Mouse (Mus musculus) WW6 (cell line): Measurements from ENCODE around the gene Gng2.

Experiments
- DNase-seq: peaks from one replicate; pipeline ENCODE4 v3.0.0-alpha.2; 2013; ENCODE audit warnings: low read depth, low spot score

The Gng2 gene

DNA sequence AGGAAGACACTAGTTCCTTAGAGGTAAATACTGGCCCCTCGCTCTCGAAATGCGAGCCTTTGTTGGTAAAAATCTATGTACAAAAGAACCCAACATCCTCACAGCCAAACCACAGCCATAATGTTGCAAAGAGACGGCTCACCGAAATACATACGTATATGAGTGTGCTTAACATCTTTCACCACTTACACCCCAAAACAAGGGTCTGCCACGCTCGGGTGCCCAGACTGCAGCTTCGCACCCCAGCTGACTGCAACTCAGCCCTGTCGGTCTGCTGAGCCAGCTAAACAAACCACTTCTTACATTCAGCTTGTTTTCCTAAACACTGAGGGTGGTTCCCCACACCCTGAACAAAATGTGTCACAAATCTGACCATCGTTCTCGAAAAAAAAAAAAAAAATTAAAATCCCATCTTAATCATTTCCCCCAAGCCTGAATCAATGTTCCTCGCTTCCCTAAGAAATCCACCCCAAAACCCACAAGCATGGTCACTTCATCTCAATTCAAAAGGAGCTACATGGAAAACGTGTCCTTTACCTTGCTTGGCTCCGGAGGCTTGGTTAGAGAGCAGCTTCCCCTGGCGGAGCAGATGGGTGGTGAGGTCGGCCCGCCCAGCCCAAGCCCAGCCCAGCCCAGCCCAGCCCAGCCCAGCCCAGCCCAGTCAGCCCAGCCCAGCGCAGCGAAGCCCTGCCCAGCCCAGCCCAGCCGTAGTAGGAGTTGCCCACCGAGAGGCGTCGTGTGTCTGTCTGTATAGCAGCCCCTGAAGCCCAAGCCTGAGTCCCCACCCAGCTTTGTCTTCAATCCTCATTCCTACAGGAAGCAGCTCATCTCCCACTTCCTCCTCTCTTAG, 781 bp downstream of the Gng2 start:
- DNase-seq, result no peak

DNA sequence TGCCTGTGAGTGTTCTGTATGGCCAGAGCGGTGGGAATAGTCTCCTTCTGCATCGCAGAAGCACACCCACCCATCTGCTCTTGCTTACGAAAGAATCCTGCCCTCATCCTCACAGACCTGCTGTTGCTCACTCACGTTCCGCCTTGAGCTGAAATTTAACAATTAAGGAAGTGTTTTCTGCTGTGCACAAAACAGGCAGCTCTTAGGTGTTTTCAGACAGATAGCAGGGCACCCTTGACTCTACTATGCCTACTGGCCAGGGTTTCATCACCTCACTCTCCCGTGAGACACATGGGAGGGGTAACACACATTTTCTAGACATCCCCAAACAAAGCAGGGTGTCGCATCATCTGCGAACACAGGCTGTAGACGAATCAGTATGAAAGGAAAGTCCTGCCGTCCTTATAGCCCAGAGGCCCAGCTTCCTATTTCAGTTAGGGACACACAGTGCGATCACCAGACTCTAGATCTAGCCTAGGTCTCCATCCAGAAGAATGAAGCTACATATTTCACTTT, 2.4 kb downstream of the Gng2 start:
- DNase-seq, result no peak

DNA sequence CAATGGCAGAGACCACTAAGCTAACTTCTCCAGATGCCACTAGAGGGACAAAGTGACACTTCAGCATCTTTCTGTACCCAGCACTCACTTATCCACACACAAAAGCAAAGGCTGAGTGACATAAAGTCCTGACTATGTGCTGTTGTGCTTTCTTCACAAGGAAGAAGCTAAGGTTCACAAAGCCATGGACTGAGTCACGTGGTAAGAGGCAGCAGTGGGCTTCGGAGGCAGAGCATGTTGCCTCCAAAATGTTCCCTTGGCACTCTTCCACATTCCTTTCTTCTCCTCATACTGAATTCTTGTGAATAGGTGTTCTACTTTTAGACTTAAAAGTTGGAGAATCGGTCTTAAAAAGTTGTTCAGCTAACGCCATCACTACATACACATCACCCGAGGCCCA, 3.0 kb downstream of the Gng2 start:
- no peak for DNase-seq

DNA sequence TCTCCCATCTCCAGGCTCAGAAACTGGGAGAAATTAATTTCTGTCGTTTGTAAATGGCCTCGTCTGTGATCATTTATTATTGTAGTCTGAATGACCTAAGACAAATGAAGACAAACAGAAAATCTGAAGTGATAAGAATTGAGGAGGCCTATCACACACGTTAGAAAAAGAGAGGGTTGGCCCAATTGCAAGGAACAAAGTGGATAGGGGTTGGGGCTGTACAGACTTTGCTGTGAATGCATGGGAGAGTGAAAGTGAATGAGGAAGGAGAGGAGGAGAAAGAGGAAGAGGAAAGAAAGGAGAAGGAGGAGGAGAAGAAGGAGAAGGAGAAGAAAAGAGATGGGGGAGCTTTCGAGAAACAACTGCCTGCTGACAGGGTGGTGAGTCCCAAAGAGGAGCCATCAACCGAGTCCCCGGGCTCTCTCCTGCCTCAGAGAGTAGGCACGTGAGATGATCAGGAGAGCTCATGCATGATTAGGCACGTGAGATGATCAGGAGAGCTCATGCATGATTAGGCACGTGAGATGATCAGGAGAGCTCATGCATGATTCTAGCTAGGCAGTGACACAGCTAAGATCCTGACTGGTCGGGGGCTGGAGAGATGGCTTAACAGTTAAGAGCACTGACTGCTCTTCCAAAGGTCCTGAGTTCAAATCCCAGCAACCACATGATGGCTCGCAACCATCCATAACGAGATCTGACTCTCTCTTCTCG, 5.0 kb downstream of the Gng2 start:
- no peak for DNase-seq

DNA sequence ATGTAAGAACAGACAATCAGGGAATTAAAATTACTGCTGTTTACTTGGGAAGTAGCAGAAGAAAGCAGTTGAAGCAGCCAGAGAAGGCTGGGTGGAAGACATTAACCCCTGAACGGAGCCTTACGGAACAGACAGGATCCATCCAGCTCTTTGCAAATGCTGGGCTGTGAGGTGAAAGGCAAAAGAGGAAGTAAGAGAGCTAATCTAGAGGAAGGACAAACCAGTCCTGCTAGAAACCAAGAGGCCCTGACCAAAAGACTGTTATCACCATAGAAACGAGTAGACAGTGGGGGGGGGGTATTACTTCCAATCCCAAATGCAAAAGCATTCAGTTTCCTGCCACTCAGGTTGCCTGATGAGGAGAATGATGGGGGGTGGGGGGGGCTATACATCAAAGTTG, 6.6 kb downstream of the Gng2 start:
- DNase-seq, result no peak

DNA sequence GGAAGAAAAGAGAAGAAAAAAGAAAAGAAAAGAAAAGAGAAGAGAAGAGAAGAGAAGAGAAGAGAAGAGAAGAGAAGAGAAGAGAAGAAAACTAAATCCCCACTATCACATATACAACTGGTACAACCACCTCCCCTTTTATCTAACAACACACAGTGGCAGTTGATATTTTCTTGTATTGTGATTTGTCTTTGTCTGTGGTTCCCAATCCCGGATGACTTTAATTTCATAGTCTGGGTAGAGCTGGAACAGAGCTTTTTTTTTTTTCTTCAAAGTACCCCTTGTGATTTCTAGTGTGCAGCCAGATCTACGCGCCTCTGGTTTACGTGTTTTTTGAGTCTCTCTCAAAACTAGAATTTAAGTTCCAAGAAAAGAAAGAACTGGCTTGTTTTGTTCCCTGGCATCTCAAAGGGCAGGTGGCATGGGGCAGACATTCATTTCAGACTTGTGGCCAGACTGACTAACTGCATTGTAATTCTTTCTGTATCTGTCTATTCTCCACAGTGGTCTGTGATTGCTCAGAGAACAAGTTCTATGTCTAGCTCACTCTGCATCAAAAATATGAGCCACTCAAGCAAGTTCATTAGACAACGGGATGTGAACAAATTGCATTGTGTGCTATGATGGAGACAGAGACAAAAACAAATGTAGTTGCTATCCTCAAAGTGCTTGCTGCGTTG, 7.2 kb downstream of the Gng2 start:
- no peak for DNase-seq

DNA sequence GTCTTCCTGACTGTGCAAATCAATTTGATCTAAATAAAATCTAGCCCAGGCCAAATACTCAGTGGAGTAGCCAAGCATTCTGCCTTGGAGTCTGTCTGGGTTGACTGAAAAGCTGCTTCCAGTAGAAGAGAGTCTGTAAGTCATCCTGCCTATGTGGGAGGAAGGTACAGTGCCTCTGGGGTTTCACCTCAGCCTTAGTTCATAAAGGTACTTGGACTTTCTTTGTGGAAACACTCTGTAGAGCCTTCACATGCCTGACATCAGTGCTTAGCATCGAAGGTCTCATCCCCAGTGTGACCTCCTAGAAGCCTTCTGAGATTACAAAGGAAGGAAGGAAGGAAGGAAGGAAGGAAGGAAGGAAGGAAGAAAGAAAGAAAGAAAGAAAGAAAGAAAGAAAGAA, 7.9 kb downstream of the Gng2 start:
- DNase-seq, result no peak

DNA sequence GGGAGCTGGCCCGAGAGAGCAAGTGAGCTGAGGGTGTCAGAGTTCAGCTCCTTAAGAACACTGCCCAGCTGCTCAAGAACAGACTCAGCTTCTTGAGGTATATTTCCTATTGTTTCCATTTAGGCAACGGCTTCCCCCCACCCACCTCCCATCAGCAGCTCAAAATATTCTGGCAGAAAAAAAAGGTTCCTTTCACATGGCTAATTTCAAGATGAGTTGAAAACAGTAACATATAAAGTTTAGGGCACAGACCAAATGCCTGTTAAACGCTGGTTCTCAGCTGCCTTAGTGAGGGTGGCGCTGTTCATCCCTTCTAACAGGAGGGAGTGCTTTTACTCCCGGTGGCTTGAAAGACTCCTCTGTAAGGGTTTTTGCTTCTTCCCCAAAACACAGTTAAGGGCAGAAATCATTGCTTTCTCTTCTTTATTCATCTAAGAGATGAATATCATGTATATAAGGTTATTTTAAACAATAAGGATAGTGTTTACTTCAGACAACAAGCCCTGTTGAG, 8.4 kb downstream of the Gng2 start:
- no peak for DNase-seq

DNA sequence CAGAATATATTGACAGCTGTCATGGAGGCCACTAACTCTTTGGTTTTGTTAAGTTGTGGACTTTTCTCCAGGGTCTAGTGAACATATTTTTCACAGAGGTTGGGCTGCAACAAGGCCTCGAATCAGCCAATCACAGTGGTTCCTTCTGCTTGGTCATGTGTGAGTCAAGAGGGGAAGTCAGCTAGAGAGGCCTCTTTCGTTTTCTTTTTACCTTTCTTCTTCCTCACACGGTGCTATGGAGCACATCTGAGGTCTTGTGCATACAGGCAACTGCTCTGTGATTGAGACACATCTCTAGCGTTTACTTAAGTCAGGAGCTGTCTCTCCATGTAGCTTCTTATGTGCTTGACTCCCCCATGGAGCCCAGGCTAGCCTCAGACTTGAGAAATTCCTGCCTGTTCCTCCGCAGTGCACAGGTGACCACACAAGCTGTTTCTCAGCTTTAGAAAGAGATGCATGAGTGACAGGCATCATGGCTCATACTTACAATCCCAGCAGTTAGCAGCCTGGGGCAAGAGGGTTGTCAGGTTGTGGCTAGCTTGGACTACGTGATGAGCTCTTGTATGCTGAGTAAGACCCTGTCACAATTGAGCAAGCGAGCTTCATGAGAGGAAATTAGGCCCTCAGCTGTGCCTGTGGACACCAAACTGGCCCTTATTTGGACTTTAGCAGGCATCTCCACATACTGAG, 9.0 kb downstream of the Gng2 start:
- DNase-seq, result no peak

DNA sequence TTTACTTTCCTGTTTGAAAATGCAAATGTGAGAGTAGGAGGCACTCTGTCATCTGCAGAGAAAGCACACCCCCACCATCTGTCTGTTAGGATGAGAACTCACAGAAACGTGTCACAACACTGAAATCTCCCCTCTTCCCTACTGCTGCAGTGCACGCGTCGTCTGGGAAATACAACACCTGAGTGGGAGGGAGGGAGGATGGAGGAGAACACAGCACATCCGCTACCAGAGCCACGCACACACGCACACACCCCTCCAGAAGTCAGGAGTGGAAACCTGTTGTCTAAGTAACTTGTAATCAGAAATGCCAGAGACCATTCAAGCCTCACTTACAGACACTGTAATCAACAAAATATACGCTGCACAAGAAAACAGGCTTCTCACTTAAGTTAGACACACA, 9.9 kb downstream of the Gng2 start:
- DNase-seq, result no peak

DNA sequence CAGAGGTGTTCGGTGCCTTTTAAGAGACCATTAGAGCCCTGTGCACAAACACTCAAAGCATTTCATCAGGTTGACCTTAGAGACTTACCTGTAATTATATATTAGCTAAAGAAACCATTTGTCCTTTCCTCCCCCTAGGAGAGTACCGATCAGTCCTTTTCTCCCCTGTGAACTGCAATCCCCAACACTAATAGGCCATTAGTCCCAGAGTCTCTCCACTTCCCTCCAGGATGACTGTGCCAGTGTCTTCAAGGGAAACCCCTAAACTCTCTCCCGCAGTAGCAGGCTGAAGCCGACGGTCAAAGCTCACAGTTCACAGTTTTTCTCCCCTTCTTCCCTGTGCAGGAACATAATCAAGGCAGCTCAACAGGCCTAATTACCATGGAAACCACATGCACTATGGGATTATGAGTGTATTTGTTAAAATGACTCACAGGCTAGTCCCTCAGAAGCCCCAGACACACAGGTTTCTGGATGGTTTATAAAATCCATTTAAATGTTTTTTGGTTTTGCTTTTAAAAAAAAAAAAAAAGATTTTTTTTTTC, 13.4 kb downstream of the Gng2 start:
- no peak for DNase-seq

DNA sequence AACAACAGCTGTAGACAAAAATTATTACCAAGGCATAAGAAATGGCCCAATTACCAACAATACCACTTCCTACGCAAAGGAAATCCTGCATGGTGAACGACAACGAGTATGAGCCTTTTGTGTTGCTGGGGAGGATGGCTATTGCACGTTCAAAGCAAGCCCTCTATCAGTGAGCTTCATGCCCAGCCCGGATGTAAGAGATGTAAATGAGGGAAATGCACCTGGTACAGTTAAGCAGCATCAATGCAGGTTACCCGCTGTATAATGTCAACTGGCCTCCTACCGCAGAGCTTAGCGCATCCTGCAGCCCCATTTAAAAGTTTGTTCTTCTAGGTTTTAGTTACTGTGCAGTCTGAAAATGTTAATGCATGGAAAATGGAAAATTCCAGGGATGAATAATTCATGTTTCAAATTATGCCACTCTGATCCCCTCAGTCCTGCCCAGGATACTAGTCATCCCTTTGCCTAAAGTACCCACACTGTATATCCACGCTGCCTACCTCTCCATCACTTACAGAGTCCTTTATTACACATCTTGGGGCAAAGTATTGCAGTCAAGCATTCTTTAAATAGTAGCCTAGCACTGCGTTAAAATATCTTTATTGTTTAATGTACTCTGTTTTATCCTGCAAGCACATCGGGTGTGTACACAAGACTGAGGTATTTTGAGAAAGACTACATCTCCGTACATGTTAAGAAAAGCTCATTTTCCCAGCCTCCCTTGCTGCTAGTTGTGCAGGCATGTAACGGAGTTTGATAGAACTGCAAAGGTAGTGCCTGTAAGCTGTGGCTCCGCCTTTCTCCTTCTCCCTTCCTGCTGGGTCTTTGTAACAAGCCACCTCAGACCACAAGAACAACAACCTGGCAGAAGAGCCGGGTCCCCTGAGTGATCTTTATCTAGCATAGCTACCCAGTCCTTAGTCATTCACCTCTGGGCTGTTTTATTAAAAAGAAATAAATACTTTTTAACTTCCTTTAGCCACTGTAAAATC, 15.2 kb downstream of the Gng2 start:
- DNase-seq, result no peak

DNA sequence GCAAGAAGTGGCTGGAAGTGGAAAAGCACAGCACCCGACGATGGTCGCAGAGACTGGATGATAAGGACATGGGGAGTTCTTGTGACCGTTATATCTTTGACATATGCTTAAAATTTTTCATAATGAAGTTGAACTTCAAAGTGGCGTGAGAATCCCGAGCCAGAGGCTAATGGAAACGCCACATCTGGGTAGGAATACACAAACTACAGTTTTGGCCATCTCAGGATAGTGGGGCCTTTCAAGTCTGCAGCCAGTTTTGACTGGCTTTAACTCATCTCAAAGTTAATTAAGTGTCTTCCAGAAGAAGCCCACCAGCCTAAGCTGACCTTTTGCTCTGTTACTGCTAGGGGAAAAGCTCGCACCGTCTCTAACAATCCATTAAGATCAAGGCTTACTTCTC, 17.6 kb downstream of the Gng2 start:
- DNase-seq, result no peak

DNA sequence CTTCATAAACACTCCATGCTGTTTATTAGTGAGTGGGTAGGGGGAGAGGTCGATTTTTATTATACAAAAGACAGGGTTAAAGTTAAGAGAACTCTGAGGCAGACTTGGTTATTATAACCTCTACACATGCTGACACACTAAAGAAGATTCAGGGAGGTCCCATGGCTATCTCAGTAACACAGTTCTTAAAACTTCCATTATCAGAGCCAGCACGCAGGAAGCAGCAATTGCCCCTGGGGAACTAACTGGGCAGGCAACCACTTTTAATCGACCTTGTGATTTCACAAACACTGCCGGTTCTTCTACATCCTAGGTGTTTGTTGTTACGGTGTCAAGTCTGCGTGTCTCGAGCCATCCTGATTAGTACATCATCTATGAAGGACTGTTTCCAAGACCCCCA, 22.4 kb downstream of the Gng2 start:
- no peak for DNase-seq

DNA sequence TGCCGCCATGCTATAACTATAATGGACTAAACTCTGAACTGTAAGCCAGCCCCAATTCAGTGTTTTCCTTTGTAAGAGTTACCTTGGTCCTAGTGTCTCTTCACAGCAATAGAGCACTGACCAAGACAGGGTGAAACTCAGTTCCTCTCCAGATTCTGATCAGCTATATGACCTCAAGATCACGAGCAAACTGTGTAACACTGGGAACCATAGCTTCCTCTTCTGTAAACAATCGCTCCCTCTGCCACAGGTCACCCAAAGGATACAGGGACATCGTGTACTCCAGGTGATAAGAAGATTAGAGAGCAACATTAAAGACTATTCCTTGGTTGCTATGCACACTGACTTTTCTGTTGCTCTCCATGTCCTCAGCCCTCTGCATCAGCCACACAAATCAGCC, 26.6 kb downstream of the Gng2 start:
- no peak for DNase-seq

DNA sequence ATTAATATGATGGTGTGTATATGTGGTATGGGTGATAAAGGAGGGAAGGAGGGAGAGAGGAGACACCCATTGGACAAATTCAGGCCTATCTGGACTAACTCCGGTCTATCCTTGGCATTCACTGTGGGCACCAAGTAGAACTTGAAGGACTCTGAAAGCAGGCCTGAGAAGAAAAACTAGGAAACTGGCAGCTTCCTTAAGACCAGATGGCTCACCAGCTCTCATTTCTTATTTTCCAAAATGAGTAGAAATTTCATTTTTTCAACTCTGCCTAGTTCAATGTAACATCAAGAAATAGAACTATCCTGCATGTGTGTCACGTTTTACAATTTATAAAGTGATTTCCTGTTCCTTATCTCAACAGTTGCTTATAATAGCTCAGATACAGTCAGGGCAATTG, 28.0 kb downstream of the Gng2 start:
- DNase-seq, result no peak

DNA sequence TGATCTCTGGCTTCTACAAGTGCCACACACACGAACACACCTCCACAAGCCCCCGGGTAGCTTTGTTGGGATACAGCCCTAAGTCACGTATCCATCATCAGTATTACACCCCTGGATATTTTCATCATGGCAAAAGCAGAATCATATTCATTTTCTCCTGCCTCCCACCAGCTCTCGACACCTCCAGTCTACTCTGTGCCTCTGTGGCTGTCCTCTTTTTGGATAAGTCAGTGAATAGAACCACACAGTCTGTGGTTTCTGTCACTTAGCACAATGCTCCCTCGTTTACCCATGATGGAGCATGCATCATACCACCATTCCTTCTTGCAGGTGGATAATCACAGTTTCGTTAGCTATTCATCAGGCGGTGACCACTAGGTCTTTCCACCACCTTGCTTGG, 31.2 kb downstream of the Gng2 start:
- no peak for DNase-seq

DNA sequence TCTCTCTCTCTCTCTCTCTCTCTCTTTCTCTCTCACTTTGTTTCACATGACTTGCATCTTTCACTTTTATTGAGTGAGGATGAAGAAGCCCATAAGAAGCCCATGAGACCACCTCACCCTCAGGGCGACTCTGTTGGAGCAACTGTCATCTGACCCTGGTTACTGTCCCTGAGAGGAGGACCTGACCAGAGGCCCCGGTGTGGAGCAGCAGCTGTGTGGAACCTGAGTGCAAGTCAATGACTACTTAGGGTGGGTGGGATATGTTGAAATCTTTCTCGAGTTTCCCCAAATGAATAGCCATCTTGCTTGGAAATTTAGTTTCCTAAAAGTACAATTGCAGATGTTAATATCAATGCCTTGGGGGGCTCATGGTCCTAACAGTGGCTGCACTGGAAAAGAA, 34.7 kb downstream of the Gng2 start:
- DNase-seq, result no peak

DNA sequence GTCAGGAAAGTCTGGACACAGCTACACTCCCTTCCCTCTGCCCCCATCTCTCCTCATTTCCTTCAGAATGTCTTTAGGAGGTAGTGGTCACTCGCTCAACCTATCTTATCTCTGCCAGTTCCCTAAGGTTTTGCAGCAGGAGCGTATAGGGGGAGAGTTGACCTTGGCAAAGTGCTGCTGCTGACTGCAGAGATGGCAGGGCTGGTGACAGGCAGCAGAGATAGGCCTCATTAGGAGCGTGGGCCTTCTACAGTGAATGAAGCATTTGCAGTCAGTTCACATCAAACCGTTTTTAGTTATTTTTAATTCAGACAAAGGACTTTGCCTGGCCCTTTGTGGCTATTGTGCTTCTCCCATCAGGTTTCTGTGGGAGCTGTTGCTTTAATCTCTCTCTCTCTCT, 35.1 kb downstream of the Gng2 start:
- DNase-seq, result no peak

DNA sequence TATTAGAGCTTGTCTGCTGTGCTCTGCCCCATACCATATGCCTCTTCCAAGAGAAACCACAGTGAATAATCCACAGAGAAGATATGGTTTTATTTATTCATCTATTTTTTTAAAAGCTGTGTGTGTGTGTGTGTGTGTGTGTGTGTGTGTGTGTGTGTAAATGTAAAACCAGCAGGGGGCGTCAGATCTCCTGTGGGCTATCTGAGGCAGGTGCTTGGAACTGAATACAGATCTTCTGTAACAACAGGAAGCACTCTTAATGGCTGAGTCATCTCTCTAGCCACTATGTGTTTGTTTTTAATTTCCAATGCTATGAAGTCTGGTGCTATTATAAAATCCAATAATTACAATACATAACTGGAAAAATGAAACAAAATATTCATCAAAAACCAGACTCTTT, 37.4 kb downstream of the Gng2 start:
- no peak for DNase-seq
